Mouse (Mus musculus): ENCODE measurements around the gene Gab3. TPM values are rescaled to one million over a fixed set of nuclear protein-coding genes. Genes with fewer than 3 reads are reported as not detected.

The Gab3 gene
- polyA plus RNA-seq, 1 experiment from 2014 or later, result 0.56 TPM

Other genes with a start within 250 kb of the Gab3 start
- not detected in 2 replicates for gene Gm5936, start 248.3 kb downstream of the Gab3 start, polyA plus RNA-seq (2016; fragmentation: Nextera tagmentation; extraction: Ambion mirVana)
- 266 and 289 TPM in 2 replicates for gene Dkc1, start 10.4 kb upstream of the Gab3 start, polyA plus RNA-seq (2016; fragmentation: Nextera tagmentation; extraction: Ambion mirVana)
- 21.0 and 21.4 TPM in 2 replicates for gene Mpp1, start 45.6 kb upstream of the Gab3 start, polyA plus RNA-seq (2016; fragmentation: Nextera tagmentation; extraction: Ambion mirVana)
- not detected in 2 replicates for gene Smim9, start 78.3 kb upstream of the Gab3 start, polyA plus RNA-seq (2016; fragmentation: Nextera tagmentation; extraction: Ambion mirVana)

Data from forebrain, embryonic 10.5 days (tissue).